Mouse (Mus musculus) erythroblast, embryonic 14.5 days (primary cell): Measurements from ENCODE around the gene Trpm3.

ENCODE experiments used
- GATA1 ChIP-seq: IDR thresholded peaks from 2 replicates; pipeline ENCODE4 v1.6.1; 2012; ENCODE audit warnings: low read length, inconsistent platforms, mixed read lengths
- TAL1 ChIP-seq: IDR thresholded peaks from 3 replicates; pipeline ENCODE4 v1.6.1; 2012; ENCODE audit warnings: low read length, inconsistent platforms, mixed read lengths

- TF ChIP-seq TAL1 (no peak), GATA1 (no peak)
These were observed 279.4 kb downstream of the Trpm3 start for GRCm38 (mm10) chr19:22418239-22418638.
